Mouse (Mus musculus): Measurements from ENCODE around the gene Rabl6. TPM values are rescaled to one million over a fixed set of nuclear protein-coding genes. Genes with fewer than 3 reads are reported as not detected.

The Rabl6 gene
- polyA plus RNA-seq, 1 experiment from 2014 or later = 81.1 TPM

DNA sequence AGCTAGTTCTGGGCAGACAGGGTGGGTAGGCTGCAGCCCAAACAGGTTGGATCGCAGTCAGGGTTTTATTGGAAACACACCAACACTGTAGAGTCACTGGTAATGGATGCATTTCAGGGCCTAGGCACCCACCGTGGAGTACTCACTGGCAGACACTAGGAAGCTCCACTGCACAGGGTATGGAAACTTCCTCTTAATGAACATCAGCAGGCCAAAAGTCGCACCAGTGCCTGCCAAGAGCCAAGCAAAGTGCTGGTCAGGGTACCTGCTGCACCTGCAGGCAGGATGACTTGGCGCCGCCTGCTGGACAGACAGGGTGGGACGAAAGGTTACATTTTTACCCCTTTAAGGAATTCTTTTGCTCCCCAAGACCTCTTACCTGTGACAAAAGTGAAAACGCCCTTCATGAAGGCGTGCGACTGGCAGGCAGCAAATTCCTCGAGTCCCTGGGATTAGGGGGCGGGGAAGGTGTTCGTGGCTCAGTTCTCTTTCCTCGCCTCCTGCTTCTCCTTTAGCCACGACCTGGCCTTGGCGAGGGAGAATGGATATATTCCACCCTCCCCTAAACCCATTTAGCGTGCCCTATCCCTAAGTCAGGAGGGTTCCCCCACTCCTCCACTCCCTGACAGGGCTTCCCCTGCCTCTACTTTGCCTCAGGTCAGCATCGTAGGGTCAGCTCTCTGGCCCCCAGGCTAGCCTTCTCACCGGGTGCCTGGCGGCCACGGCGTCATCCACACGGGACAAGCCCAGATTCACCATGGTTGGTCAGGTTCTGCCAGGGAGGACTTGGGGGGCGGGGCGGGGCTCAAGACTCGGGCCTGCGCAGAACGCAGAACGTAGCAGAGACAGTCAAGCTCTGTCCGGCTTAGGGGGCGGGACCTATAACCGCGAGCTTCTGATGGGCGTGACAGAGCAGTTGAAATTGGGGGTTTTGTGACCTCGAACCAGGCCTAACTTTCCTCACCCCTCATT lies 13.2 kb upstream of the Rabl6 start, which contains the start of gene Tmem141:
Tmem141 (minus strand) TSS at position 777 of the 972 bp plus-strand sequence.
- 4% methylated on average over 34 of the region's 34 CpGs for WGBS
- Histone ChIP-seq H3K4me1 (peaks cover 15% of the 10 kb centered on the region; the same call in 1 of the 2 replicates), H3K27me3 (peaks cover 15% of the 10 kb centered on the region), H3K4me2 (replicated peaks) (peak within 1 kb of the TSS; percentile 61), H3K4me3 (peak within 1 kb of the TSS; percentile 43), H3K9ac (replicated peaks) (peak within 1 kb of the TSS; percentile 48), H3K9me3 (no peaks in the 10 kb centered on the region), H3K36me3 (no peaks in the 10 kb centered on the region), H3K27ac (replicated peaks) (no peak within 1 kb of the TSS; the same call in 1 of the 2 replicates)
- ATAC-seq (replicated peaks) = peak; percentile 92

DNA sequence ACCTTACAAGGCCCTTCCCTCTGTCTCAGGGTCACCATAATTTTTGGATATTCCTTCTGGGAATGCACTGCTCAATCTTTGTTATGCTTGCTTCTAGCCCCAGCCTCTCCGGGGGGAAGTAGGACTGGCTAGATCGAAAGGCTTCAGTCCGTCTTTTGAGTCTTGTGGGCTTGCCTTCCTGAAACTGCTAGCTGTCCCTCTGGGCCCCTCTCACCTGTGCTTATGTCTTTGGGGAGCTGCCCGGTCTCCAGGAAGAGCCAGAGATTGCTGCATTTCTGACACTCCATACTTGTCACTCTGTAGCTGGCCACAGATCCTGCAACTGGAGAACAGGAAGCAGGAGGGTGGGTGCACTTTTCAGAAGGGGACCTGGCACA lies 12.5 kb upstream of the Rabl6 start:
- Histone ChIP-seq H3K4me1 (peaks cover 15% of the 10 kb centered on the region; the same call in 1 of the 2 replicates), H3K4me3 (no peak overlapping the region; the same call in 1 of the 2 replicates), H3K9ac (replicated peaks) (no peak overlapping the region), H3K27me3 (peaks cover 22% of the 10 kb centered on the region), H3K4me2 (replicated peaks) (peak overlapping the region; percentile 61; the same call in 1 of the 2 replicates), H3K27ac (replicated peaks) (no peak overlapping the region), H3K36me3 (no peaks in the 10 kb centered on the region), H3K9me3 (no peaks in the 10 kb centered on the region)
- 88% methylated on average over 4 of the region's 4 CpGs for WGBS
- ATAC-seq (replicated peaks) = no peak

DNA sequence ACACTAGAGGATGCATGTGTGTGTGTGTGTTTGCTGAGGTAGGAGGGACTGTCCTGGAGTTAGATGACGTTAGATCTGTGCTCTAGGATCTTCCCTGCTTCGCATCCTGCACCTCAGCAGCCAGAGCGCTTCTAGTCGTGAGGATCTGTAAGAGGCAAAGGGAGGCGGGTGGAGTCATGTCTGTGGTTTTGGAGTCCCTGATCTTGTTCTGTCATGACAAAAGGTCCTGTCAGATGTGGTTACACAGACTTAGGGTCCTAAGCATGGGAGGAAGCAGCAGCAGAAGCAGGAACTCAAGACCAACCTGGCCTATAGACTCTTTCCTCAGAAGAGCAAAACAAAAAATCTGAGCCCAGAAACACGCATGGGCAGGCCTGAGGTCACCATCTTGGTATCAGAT lies 12.1 kb upstream of the Rabl6 start:
- Histone ChIP-seq H3K4me3 (no peak overlapping the region), H3K9ac (replicated peaks) (no peak overlapping the region), H3K36me3 (no peaks in the 10 kb centered on the region), H3K27me3 (peaks cover 27% of the 10 kb centered on the region), H3K9me3 (no peaks in the 10 kb centered on the region), H3K4me2 (replicated peaks) (no peak overlapping the region), H3K27ac (replicated peaks) (no peak overlapping the region), H3K4me1 (peaks cover 15% of the 10 kb centered on the region; the same call in 1 of the 2 replicates)
- WGBS = 86% methylated on average over 6 of the region's 6 CpGs
- no peak for ATAC-seq (replicated peaks)

DNA sequence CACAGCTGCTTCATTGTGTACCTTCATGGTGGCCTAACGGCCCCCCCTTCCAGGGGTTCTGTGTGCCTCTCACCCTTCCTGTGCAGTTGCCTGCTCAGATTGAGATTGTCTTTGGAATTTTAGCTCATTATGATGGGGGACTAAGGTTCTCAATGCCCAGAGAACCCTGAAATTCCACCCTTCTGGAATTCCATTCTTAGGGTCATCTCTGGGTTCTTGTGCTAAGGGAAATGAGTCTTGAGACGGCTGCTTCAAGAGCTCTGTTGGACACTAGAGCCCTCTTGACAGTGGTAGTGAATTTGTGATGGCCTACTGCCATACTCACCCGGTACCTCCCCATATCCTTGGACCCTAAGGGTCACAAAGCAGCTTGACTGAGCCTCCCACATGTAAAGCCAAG lies 9.3 kb upstream of the Rabl6 start, which contains the start of gene Ccdc183:
Ccdc183 (minus strand) TSS at position 101 of the 400 bp plus-strand sequence.
- H3K9me3 ChIP-seq = no peaks in the 10 kb centered on the region
- H3K27me3 ChIP-seq = peaks cover 35% of the 10 kb centered on the region
- ATAC-seq (replicated peaks) = no peak
- H3K4me1 ChIP-seq = peaks cover 15% of the 10 kb centered on the region; the same call in 1 of the 2 replicates
- no peak within 1 kb of the TSS for H3K4me2 ChIP-seq (replicated peaks)
- no peaks in the 10 kb centered on the region for H3K36me3 ChIP-seq
- H3K27ac ChIP-seq (replicated peaks) = no peak within 1 kb of the TSS
- WGBS = 80% methylated on average over 3 of the region's 3 CpGs
- H3K4me3 ChIP-seq = no peak within 1 kb of the TSS
- H3K9ac ChIP-seq (replicated peaks) = no peak within 1 kb of the TSS

DNA sequence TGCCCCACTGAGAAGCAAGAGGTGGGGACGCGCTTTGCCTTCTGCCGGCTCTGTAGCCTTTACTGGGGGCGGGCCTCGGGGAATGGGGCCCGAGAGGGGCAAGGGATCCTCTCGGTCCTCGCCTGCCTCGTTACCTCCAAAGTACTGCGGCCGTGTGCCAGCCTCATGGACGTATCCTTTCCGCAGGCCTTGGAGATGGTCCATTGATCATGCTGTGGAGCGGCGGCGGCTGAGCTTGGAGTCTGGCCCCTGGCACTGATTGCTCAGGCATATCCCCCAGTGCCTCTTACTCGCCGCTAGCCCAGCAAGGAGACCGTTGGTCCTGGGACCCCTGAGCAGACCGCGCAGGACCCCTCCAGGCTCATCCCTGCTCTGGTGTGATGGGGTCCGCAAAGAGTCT lies 8.1 kb upstream of the Rabl6 start:
- 15% methylated on average over 22 of the region's 22 CpGs for WGBS
- Histone ChIP-seq H3K9me3 (no peaks in the 10 kb centered on the region), H3K27me3 (peaks cover 35% of the 10 kb centered on the region), H3K4me1 (peaks cover 7% of the 10 kb centered on the region; the same call in 1 of the 2 replicates), H3K27ac (replicated peaks) (no peak overlapping the region), H3K9ac (replicated peaks) (no peak overlapping the region), H3K4me2 (replicated peaks) (no peak overlapping the region), H3K4me3 (no peak overlapping the region), H3K36me3 (no peaks in the 10 kb centered on the region)
- ATAC-seq (replicated peaks) = no peak

DNA sequence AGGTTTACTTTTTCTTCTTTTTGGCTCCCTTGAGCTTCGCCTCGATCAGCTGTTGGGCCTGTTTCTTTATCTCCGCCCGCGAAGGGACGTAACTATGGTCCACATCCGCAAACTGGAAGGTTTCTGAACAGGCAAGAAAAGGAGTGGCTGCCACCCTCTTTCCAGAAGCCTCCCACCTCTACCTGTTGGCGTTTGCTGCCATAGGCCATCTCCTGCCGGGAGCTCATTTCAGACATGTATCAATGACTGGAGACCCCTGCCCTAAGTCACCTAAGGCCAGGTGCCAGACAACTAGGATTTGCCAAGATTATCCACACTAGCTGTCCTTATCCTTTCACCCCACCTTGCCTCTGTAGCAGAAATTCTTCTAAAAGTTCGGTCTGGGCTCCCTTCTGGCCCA lies 350 bp upstream of the Rabl6 start:
- no peaks in the 10 kb centered on the region for H3K27me3 ChIP-seq
- peak overlapping the region; percentile 89; the same call in 1 of the 2 replicates for H3K9ac ChIP-seq (replicated peaks)
- WGBS = 71% methylated on average over 10 of the region's 10 CpGs
- no peaks in the 10 kb centered on the region for H3K36me3 ChIP-seq
- peak overlapping the region; percentile 80 for H3K4me3 ChIP-seq
- H3K4me1 ChIP-seq = peaks cover 22% of the 10 kb centered on the region
- H3K4me2 ChIP-seq (replicated peaks) = peak overlapping the region; percentile 66
- H3K27ac ChIP-seq (replicated peaks) = peak overlapping the region; percentile 90
- no peaks in the 10 kb centered on the region for H3K9me3 ChIP-seq
- ATAC-seq (replicated peaks) = no peak; the same call in 1 of the 2 replicates

DNA sequence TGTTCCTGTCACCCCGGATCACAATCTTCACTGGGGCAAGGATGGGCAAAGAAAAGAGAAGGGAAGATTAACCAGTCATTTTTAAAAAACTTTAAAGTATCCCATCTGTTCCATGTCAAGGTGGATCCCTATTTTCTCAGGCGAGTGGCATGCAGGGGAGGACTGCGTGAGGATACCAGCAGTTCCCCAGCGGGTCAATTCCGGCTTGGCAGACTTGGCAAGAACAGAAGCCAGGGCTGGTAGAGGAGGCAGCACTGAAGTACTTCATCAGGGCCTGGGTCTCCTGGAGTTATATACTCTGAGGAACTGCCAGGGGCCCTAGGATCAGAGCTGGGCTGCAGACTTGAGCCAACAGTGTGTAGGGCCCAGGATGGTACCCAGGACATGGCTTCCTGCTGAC lies 5.8 kb downstream of the Rabl6 start:
- H3K9me3 ChIP-seq = no peaks in the 10 kb centered on the region
- ATAC-seq (replicated peaks) = no peak
- H3K9ac ChIP-seq (replicated peaks) = no peak overlapping the region
- no peak overlapping the region for H3K4me2 ChIP-seq (replicated peaks)
- H3K4me3 ChIP-seq = no peak overlapping the region
- H3K27ac ChIP-seq (replicated peaks) = no peak overlapping the region
- 93% methylated on average over 5 of the region's 5 CpGs for WGBS
- H3K36me3 ChIP-seq = peaks cover 48% of the 10 kb centered on the region
- no peaks in the 10 kb centered on the region for H3K27me3 ChIP-seq
- H3K4me1 ChIP-seq = peaks cover 16% of the 10 kb centered on the region

DNA sequence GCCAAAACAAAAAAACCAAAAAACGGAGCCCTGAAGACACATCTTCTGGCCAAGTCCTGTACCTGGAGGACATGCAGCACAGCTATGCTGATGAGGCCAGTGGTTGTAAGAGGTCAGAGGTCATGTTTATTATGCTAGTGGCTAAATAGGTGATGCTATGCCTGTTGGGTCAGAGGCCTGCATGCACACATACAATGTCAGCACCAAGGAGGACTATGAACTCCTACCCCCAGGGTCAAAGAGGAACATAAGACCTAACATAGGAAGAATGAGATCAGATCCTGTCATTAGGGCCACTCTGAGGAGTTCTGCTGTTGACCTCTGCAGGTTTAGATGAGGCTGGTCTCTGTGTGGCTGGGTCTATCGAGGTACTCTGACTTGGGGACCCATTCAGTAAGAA lies 8.3 kb downstream of the Rabl6 start:
- Histone ChIP-seq H3K9me3 (no peaks in the 10 kb centered on the region), H3K4me3 (no peak overlapping the region), H3K27me3 (no peaks in the 10 kb centered on the region), H3K9ac (replicated peaks) (no peak overlapping the region), H3K27ac (replicated peaks) (no peak overlapping the region), H3K4me1 (no peaks in the 10 kb centered on the region), H3K4me2 (replicated peaks) (no peak overlapping the region), H3K36me3 (peaks cover 73% of the 10 kb centered on the region)
- no peak for ATAC-seq (replicated peaks)
- WGBS = 81% methylated on average over 2 of the region's 2 CpGs

DNA sequence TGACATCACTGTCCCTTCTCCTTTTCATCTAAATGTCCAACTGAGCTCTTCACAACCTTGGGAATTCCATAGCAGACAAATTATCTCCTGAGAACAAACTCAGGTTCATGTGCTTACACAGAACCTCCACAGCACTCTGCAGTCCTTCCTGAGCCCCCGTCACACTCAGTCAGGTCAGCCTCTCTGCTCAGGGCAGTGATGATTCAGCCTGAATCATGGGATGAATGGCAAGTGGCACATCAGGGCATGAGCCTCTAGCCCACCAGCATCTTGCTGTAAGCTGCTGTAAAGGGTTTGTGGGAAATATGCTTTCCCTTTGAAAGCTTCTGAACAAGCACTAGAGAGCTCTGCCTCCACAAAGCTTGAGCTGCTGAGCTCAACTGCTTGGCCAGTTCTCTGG lies 9.6 kb downstream of the Rabl6 start:
- H3K9me3 ChIP-seq = no peaks in the 10 kb centered on the region
- no peaks in the 10 kb centered on the region for H3K4me1 ChIP-seq
- no peaks in the 10 kb centered on the region for H3K27me3 ChIP-seq
- H3K36me3 ChIP-seq = peaks cover 81% of the 10 kb centered on the region
- H3K9ac ChIP-seq (replicated peaks) = no peak overlapping the region
- no peak for ATAC-seq (replicated peaks)
- no peak overlapping the region for H3K27ac ChIP-seq (replicated peaks)
- no peak overlapping the region for H3K4me3 ChIP-seq
- no peak overlapping the region for H3K4me2 ChIP-seq (replicated peaks)
- WGBS = 100% methylated on average over 1 of the region's 1 CpGs

DNA sequence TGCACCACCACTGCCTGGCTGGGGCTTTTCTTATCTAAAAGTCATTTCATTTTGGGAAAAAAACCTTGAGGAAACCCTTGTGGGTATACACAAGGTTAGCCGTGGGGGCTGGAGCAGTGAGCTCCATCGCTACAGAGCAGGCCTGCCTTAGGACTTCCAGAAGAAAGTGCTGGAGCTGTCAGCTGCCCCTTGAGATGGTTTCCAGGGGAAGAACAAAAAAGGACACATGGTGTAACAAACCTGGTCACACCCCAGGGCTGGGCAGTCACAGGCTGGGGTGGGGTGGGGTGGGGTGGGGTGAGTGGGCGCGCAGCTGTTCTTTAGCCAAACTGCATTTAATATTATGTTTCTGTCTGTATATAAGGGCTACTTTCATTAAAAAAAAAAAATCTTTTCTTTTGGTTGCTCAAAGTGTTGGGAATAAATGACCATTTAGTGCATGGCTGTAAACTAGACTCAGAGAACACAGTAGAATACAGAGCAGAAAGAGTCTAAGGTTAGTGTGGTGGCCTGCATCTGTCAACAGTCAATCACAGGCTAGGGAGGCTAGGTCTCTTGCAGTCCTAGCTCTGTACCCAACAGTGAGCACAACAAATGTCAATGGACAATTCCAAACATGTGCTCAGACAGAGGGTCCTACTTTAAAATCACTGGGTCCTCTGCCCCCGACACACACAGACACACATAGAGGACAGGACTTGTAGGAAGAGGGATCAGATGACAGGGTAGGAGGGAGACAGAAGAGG lies 11.4 kb downstream of the Rabl6 start:
- Histone ChIP-seq H3K9ac (replicated peaks) (no peak overlapping the region), H3K36me3 (peaks cover 93% of the 10 kb centered on the region), H3K27me3 (no peaks in the 10 kb centered on the region), H3K9me3 (no peaks in the 10 kb centered on the region), H3K4me2 (replicated peaks) (no peak overlapping the region), H3K4me1 (no peaks in the 10 kb centered on the region), H3K4me3 (no peak overlapping the region), H3K27ac (replicated peaks) (no peak overlapping the region)
- ATAC-seq (replicated peaks) = no peak
- WGBS = 94% methylated on average over 5 of the region's 5 CpGs

DNA sequence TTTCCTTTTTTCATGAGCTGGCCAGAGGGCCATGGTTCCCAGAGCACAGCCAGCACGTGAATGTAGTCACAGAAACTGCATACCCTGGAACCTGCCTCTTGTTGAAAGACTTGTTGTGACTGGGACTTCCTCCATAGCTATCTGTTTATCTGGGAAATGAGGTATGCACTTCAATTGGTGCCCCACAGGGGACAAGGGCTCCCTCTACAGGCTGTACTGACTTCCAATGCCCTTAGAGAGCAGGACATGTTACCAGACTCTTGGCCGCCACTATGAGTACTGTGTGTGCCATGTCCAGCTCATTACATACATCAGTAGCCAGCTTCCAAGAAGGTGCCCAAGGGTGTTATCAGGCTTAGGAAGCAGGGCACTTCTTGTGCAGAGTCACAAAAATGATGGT lies 16.5 kb downstream of the Rabl6 start:
- Histone ChIP-seq H3K4me2 (replicated peaks) (no peak overlapping the region), H3K9me3 (no peaks in the 10 kb centered on the region), H3K36me3 (peaks cover 72% of the 10 kb centered on the region), H3K4me3 (no peak overlapping the region), H3K4me1 (no peaks in the 10 kb centered on the region), H3K27me3 (no peaks in the 10 kb centered on the region), H3K9ac (replicated peaks) (no peak overlapping the region), H3K27ac (replicated peaks) (no peak overlapping the region)
- 81% methylated on average over 2 of the region's 2 CpGs for WGBS
- no peak for ATAC-seq (replicated peaks)

All from forebrain, embryonic 15.5 days (tissue).